Mouse (Mus musculus): ENCODE data around the gene Erg.

Erg gene

GRCm38 (mm10) chr16:95586311-95586602 lies at the start of gene Erg:
Erg (minus strand) TSS chr16:95586593.
- DNase-seq (ENCODE audit: low spot score) = no peak

- no peak for DNase-seq (ENCODE audit: low spot score)
These were observed 45.4 kb upstream of the Erg start for GRCm38 (mm10) chr16:95631816-95632215.

GRCm38 (mm10) chr16:95623876-95624770 lies 37.7 kb upstream of the Erg start:
- no peak for DNase-seq (ENCODE audit: low spot score)

DNA sequence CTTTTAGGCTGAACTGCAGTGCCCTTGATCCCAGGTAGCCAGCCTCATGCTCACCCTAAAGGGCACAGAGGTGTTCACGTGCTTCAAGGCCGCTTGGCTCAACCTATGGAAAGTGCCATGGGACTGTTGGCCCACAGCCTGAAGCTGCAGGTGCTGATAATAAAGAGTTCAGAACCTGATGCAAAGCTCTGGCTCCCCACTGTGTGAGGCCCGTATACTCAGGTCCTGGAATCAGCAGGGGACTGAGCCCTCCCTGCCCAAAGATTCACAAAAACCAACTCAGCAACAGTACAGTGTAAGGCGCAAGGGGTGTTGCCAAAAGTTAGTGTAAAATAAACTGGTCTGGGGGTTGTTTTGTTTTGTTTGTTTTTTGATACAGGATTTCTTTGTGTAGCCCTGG lies 36.7 kb upstream of the Erg start:
- DNase-seq (ENCODE audit: low spot score) = no peak

DNA sequence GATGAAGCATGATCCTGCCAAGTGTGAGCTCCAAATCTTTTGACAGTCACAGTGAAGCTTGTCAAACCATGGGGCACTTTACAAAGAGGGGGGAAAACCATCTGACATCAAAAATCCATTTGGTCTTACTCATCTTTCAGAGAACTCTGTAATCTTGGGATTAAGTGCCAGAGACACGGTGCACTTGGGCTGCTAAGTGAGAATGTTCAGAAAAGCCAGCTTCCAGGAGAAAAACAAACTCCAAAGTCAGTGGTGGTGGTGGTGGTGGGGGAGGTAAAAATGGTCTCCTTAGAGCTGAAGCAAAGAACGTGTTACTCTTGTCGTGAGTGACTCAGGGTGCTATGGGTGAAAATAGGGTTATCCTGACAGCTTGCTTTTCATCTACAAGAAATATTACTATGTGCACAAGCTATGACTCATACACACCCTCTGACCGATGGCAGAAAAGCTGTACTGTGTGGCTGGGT lies 33.5 kb upstream of the Erg start:
- DNase-seq (ENCODE audit: low spot score) = no peak

GRCm38 (mm10) chr16:95618206-95618605 lies 31.8 kb upstream of the Erg start:
- DNase-seq (ENCODE audit: low spot score) = no peak

DNA sequence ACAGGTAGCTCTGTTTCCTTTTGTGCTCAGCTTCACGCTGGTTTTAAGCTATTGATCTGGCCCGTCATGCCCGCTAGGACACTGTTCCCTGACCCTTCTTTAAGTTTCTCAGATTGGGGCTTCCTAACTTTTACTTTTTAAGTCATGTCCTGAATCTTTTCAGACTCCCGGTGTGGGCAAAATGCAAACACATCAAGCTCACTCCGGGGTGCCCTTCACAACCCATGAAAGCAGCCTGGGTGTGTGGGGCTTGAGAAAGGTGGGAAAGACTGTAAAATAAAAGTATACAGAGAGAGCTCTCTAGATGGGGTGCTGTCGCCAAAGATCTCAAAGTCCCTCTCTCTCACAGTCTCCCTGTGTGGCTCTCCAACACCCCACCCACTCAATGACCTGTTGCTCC lies 31.3 kb upstream of the Erg start:
- DNase-seq (ENCODE audit: low spot score) = no peak

DNA sequence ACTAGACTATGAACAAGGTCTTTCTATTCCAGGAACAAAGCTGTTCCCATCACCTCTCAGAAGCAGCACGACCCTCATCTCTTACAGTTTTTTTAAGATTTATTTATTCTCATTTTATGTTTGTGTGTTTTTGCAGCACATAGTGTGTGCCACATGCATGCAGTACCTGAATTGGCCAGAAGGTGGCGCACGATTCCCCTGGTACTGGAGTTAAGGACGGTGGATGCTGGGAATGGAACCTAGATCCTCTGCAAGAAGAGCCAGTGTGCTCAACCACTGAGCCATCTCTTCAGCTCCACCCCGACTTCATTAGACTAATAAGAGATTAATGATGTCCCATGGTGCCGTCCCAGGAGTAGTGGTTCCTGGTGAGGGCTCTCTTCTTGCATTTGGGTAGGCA lies 29.2 kb upstream of the Erg start:
- no peak for DNase-seq (ENCODE audit: low spot score)

GRCm38 (mm10) chr16:95614482-95614881 lies 28.1 kb upstream of the Erg start:
- DNase-seq (ENCODE audit: low spot score) = no peak

DNA sequence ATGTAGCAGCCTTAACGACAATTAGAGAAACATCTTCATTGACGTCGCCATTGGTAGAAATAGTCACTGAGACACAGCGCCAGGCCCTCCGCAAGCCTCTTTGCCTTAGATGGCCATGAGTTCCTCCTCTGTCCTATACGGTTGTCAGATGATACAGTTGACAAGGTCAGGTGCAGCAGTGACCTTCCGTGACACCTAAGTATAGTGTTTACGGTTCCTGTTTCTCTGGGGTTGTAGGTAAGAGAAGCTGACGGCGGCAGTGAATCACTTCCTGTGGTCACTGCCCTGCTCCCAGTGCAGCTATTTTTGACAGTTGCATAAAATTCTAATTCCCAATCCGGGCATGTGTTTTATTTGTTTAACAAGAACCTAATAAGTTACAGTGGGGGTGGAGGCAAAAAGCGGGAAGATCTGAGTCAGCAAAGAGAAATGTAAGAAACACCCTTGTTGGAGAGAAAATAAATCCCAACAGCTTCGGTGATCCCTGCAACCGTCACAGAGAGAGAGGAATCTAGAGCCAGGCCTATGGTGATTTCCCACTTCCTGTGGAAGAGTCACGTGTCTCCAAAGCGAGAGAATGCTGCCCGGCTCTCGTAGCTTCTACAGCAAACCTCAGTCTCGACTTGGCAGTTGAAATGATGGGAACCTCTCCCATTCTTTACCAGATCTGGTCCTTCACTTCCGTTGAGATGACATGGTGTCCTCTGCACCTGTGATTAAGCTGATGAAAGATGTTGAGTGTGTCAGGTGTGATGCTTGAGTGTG lies 25.8 kb upstream of the Erg start:
- no peak for DNase-seq (ENCODE audit: low spot score)

DNA sequence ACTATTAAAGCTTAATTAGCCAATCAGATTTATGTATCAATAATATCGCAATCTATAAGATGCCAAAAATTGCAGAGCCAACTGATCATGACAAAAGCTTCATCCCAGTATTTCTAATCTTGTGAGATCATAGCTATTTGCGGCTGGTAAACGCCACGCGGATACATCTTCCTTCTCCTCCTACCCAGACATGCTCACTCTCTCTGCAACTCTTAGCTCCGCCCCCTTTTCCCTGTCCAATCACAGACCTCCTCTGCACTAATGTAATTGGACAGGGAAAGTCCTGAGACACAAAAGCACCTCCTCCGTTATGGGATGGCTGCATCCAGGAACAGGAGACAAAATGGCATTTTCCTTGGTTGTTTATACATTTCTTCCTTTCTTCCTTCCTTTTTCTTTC lies 22.2 kb upstream of the Erg start:
- no peak for DNase-seq (ENCODE audit: low spot score)

GRCm38 (mm10) chr16:95605304-95605703 lies 18.9 kb upstream of the Erg start:
- DNase-seq (ENCODE audit: low spot score) = peak; percentile 42

DNA sequence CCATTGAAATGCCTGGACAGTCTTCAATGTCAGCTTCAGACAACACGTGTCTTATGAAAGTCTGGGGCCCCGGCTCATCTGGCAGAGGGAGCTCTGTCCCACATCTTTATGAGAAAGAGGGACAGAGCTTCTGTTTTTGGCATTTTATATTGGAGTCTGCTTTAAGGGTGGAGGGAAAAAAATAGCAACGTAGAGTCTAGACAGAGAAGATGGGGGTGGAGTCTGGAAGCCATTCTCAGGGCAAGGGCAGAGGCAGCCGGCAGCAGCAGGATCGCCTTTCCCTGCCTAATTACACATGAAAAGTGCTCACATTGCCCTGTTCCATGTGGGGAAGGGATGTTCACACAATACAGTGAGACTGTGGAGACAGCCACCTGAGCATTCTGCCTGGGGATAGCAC lies 16.1 kb upstream of the Erg start:
- DNase-seq (ENCODE audit: low spot score) = no peak

DNA sequence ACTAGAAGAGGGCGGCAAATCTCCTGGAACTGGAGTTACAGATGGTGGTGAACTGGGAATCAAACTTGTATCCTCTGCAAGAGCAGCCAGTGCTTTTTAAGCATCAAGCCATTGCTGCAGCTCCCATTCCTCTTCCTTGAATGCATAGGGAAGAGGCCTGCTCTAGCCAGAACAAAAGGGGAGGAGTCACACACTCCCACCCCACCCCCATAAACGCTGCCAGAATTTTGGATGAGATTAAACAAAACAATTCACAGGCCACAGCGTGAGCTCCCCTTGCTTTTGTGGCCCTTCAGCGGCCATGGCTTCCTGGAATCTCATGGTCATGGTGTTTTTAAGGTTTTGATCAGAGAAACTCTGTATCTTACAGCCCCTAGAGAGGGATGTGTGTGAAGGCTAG lies 15.4 kb upstream of the Erg start:
- DNase-seq (ENCODE audit: low spot score) = no peak

- DNase-seq (ENCODE audit: low spot score) = no peak
These were observed 14.8 kb upstream of the Erg start for GRCm38 (mm10) chr16:95601219-95601580.

DNA sequence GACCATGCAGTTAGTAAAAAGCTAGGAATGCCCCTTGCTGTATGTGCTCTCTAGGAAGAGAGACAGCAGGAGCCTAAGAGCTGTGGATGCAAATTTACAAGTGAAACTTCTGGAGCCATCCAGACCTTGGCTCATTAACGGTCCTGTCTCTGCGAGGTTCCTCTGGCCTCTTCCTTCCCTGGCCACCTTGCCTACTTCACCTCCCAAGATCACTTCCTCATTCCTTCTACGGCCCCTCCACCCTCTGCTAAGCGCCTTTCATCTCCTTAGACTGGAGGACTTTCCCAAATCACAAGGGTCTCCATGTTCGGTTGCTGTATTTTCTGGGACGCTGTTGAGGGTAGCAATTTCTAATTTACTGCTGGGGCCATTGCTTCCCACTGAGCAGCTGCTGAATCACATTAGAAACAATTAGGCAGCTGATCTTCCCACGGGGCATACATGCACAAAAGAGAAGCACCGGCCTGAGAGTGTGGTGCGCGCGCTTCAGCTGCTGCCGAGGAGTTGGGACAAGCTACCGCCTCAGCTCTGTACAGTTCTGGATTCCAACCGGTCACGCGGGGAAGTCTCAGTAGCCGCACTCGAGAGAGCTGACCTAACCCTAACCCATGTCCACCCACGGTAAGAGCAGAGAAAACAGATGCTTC lies 14.3 kb upstream of the Erg start:
- no peak for DNase-seq (ENCODE audit: low spot score)

GRCm38 (mm10) chr16:95598930-95599329 lies 12.5 kb upstream of the Erg start:
- no peak for DNase-seq (ENCODE audit: low spot score)

DNA sequence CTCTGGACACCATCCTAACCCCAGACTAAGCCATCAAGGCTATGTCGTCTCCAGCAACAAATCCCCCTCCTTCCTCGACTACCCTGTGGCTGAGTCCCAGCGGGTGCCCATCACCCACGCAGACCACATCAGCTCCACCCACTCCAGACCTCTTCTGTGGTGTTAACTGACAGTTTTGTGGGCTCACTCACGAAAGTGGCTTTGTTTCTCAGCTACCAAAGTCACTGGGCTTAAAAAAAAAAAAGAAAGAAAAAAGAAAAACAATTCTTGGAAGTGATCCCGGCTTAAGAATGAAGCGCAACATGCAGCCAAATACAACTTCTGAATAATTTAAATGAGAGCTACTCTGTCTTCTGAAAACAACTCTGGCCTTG lies 11.2 kb upstream of the Erg start:
- DNase-seq (ENCODE audit: low spot score) = no peak

DNA sequence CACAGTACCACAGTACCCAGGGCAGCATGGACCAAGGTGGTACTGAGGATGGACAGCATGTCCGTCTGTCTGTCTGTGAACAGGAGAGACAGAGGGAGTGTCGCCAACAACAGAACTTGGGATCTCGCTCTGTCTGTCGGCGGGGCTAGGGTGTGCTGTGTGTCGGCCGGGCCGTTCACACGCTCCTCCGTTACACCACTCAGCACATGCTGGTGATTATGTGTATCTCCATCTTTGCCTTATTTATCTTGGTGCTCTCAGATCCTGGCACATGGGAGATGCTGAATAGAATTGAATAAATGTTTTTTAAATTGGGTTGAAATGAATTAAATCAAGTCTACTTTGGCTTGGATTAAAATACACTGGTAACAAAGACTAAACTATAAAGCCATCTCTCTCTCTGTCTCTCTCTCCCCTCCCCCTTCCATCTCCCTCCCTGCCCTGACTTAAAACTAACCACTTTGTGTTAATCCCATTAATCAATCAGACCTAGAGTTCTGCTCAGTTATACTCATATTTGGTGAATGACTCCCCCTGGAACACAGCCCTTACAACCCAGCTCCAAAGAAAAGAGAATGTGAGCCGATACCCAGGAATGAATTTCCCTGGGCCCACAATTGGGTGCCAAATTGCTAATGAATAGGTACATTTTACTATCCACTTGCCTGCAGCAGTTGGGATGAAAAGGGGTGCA lies 10.6 kb upstream of the Erg start:
- no peak for DNase-seq (ENCODE audit: low spot score)

- DNase-seq (ENCODE audit: low spot score) = no peak
These were observed 2.5 kb upstream of the Erg start for GRCm38 (mm10) chr16:95588849-95589248.

GRCm38 (mm10) chr16:95586726-95587125 lies 333 bp upstream of the Erg start:
- DNase-seq (ENCODE audit: low spot score) = no peak

DNA sequence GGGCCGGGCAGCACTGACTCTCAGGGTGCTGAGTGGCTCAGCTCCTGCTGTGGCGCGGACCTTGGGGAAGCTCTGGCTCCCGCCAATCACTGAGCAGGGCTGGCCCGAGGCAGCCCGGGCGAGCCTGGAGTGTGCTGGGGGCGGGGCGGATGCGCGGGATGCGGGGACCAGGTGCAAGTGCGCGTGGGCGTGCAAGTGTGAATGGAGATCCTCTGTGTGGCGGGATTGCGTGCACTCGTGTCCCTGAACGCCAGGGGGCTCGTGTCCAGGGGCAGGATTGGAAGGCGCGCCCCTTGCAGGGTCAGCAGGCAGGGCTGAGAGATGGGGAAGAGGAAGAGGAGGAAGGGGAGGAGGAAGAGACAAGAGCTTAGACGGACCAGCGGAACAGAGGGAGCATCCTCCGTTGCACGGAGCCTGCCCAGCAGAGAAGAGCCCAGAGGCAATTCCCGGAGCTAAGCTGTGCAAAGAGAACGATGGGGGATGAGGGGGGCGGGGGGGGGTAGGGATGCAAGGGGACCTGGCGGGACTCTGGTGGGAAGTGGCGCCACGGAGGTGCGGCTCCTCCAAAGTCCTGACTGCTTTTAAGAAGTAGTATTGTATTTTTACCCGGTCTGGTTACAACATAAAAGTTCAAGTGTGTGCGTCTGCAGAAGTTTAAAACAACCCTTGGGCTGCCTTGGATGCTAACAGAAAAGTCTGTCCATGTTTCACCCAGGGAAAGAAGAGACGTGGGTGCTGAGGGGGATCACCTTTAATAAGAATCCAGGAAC lies 667 bp downstream of the Erg start:
- DNase-seq (ENCODE audit: low spot score) = peak; percentile 25

Data from yolk sac, embryonic 10.5 days (tissue).